Mouse (Mus musculus): ENCODE data around the gene Prdm9.
A peak's percentile ranks its signal among the peaks of the same experiment; 100 is the strongest.

Prdm9 gene

DNA sequence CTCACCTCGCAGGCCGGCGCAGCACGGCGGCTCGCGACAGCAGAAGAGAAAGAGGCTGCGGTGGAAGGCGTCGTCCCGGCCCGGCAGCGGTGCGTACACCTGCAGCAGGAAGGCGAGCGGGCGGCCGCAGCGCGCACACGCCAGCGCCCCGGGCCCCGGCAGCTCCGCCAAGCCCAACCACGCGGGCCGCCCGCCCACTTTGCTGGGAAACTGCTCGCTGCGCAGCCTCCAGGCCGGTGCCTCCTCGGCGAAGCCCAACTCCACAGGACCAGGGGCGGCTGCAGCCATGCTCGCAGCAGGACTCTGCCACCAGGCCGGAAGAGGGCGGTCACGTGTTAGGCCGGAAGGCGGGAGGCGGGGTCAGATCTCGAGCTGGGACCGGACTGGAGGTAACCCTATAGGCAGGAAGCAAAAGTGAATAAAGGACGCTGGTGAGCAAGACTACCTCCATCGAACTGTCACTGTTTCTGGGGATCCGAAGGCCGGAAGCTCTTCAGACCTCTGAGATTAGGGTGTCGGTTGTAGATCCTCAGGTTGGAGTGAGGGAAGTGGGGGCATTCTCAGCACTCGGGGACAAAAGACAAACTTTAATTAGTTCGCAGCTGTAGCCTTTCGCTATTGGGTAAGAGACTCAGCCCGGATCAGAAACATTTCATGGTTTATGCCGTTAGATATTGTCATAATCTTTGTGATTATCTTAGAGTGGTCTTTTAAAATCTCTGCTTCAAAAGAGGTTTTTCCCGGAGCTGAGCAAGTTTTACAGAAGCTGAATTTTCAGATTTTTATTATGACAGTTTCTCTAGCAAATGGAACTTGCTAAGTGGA lies 37.0 kb downstream of the Prdm9 start, which contains the start of gene Pdcd2:
Pdcd2 (minus strand) TSS at position 316 of the 825 bp plus-strand sequence.
- peak; percentile 94 for DNase-seq (ENCODE audit: low spot score)

DNA sequence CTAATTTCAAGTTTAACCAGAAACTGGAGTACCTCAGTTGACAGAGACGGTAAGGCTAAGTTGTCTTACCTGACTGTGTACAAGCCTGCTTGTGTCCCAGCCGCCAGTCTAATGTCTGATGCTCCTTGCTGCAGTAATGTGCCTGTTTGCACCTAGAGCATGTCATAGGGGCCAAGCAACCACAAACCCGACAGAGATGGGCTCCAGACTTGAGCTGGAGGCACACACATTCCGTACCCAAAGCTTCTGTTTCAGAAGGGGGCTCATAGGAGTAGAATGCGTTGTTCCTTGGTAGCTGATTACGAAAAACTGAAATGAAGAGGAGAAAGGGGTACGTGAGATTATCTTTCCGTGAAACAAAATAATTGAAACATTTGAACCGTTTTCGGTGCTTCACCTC lies 37.9 kb downstream of the Prdm9 start:
- no peak for DNase-seq (ENCODE audit: low spot score)

- no peak for DNase-seq (ENCODE audit: low spot score)
Measured at GRCm38 (mm10) chr17:15518766-15519165, 45.4 kb downstream of the Prdm9 start.

- no peak for DNase-seq (ENCODE audit: low spot score)
Measured at GRCm38 (mm10) chr17:15518186-15518585, 46.0 kb downstream of the Prdm9 start.

GRCm38 (mm10) chr17:15517776-15518175 lies 46.4 kb downstream of the Prdm9 start:
- no peak for DNase-seq (ENCODE audit: low spot score)

GRCm38 (mm10) chr17:15510694-15511093 lies 53.5 kb downstream of the Prdm9 start:
- no peak for DNase-seq (ENCODE audit: low spot score)

DNA sequence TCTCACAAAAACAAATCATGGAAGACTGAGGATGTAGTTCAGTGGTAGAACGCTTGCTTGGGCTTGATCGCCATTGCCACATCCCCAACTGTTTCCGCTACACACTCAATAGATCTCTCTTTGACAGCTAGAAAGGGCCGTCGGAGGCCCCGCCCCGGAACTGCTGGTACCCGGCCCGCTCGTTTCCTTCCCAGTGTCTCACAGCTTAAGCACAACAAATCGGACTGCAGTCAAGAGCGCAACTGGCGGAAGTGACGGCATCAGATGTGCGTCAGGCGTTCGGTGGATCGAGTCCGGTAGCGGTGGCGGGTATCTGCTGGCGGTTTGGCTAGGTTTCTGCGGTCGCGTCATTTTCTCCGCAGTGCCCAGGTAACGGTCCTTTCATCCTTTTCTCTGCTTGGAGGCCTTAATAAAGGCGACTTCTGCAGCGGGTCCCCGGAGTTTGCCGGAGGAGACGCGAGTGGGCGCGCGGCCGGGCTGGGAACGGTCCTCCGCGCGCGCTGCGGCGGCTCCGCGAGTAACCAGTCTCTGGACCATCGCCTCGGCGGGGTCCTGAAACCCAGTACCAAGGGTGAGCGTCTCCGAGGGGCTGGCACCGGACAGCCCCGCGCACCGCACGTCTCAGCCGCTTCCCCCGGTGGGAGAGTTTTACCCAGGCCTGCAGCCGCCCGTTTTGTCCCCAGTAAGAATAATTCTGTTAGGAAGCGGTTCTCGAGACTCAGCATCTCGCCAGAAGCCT lies 64.3 kb downstream of the Prdm9 start, which contains the start of the genes Psmb1 and Tbp:
Psmb1 (minus strand) TSS at position 96 of the 739 bp plus-strand sequence.
Tbp (plus strand) TSS at position 233 of the 739 bp plus-strand sequence.
- peak; percentile 97 for DNase-seq (ENCODE audit: low spot score)

- DNase-seq (ENCODE audit: low spot score) = no peak
Measured at GRCm38 (mm10) chr17:15498753-15499113, 65.4 kb downstream of the Prdm9 start.

GRCm38 (mm10) chr17:15497882-15498752 lies 66.0 kb downstream of the Prdm9 start:
- peak; percentile 93 for DNase-seq (ENCODE audit: low spot score)
